Mouse (Mus musculus) E14TG2a.4 (cell line): Measurements from ENCODE around the gene Atp5g1.

Source experiments
- CTCF ChIP-seq: conservative IDR thresholded peaks from 2 replicates; pipeline ENCODE4 v1.5.1; 2014; ENCODE audit warnings: low read length
- NANOG ChIP-seq: IDR thresholded peaks from 2 replicates; pipeline ENCODE4 v1.6.1; 2014; ENCODE audit warnings: borderline replicate concordance, low read length, mixed read lengths
- POU5F1 ChIP-seq: IDR thresholded peaks from 2 replicates; pipeline ENCODE4 v1.6.1; 2014; ENCODE audit warnings: low read length, borderline replicate concordance

DNA sequence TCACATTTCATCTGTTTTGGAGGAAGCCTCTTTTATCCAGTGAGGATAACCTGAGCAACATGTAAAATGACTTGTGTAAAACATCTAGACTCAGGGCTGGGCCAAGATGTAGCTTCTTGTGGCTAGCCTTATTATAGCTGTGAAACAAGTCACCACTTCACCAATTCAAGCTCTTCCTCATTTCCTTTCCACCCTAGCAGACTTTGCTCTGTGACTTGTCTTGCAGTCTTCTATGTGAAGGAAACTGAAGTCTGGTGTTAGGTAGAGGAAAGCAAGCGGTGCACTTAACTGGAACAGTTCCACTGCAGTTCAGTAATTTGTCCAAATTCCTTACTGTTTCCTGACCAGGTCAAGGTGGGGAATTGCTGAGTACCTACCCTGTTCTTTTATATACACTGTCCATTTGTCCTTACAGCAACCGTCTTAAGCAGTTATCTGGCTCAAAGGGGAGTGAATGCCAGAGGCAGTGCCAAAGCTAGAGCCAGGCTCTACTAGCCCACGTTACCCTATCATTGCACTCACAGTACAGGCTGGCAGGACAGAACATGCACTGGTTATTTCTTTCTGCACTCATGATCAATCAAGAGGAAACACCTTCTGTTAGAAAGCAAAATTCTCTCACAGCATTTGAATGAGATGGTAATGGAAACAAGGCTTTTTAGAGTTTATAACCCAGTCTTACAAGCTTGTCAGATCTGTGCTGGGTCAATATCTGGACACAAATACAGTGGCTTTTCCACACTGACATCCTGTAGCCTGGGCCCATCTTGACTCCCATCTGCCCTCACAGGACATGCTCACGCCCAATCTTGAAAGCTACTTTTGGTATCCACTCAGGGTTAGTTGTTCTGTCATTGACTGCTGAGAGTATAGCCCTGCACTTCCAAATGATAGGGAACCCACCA lies 27.7 kb downstream of the Atp5g1 start:
- TF ChIP-seq CTCF (no peak), POU5F1 (no peak), NANOG (no peak)
